Mouse (Mus musculus): Measurements from ENCODE around the gene Slc13a2. TPM values are rescaled to one million over a fixed set of nuclear protein-coding genes. Genes with fewer than 3 reads are reported as not detected.
A peak's percentile ranks its signal among the peaks of the same experiment; 100 is the strongest.

Gene Slc13a2
- polyA plus RNA-seq, 1 experiment from 2014 or later, result not detected

DNA sequence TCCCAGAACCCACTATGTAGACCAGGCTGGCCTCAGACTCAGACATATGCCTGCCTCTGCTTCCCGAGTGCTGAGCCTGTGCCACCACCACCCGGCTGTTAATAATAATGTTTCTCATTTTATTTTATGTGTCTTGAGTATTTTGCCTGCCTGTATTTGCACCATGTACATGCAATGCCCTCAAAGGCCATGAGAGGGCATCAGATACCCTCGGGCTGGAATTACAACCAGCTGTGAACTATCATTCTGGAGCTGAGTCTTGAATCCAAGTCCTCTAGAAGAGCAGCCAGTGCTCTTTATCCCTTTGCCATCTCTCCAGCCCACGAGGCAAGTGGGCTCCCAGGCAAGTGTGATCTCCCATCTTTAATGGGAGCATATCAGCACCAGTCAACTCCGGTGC, 33.3 kb upstream of the Slc13a2 start:
- H3K4me1 ChIP-seq (replicated peaks), result no peaks in the 10 kb centered on the region
- H3K27ac ChIP-seq, result no peak overlapping the region
- H3K27me3 ChIP-seq (ENCODE audit: insufficient read depth, poor library complexity, severe bottlenecking), result 0 out of 2 replicates have a peak, but pooled peaks cover 1% of the 10 kb centered on the region
- H3K9me3 ChIP-seq, result no peaks in the 10 kb centered on the region
- peak; percentile 48 for DNase-seq (ENCODE audit: low spot score)
- H3K4me3 ChIP-seq, result no peak overlapping the region
- no peaks in the 10 kb centered on the region for H3K36me3 ChIP-seq
- 52% methylated on average over 5 of the region's 5 CpGs for WGBS

DNA sequence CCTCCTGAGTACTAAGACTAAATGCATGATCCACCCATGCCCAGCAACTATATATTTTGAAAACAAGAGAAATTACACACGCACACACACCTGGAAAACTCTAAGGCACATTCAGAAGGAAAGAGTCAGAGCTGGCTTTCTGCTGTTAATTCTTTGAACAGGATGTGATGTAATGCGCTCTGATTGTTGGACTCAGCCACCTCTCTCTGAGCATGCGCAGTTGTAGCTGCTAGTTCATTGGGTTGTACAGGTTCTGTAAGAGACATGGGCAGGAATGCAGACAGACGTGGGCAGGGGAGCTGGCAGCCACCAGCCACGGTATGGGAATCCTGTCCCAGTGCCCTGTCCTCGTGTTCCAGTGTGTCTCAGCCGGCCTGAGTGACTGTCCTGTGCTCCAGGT, 32.3 kb upstream of the Slc13a2 start:
- 0 out of 2 replicates have a peak, but pooled peaks cover 3% of the 10 kb centered on the region for H3K27me3 ChIP-seq (ENCODE audit: insufficient read depth, poor library complexity, severe bottlenecking)
- no peaks in the 10 kb centered on the region for H3K4me1 ChIP-seq (replicated peaks)
- WGBS, result 68% methylated on average over 7 of the region's 7 CpGs
- DNase-seq (ENCODE audit: low spot score), result no peak
- no peaks in the 10 kb centered on the region for H3K9me3 ChIP-seq
- no peak overlapping the region for H3K27ac ChIP-seq
- H3K36me3 ChIP-seq, result no peaks in the 10 kb centered on the region
- no peak overlapping the region for H3K4me3 ChIP-seq

DNA sequence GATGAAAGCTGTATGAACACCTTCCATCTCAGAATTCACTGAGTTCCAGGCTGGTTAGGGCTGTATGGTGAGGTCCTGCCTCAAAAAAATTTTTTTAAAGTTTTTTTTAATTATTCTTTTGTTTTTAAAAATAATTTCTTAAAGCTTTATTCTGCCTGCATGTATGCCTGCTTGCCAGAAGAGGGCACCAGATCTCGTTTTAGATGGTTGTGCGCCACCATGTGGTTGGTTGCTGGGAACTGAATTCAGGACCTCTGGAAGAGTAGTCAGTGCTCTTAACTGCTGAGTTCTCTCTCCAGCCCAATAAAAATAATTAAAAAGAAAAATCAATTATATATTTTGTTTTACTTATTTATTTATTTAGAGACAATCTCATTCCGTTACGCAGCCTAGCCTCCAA, 31.7 kb upstream of the Slc13a2 start:
- Histone ChIP-seq H3K9me3 (no peaks in the 10 kb centered on the region), H3K27ac (no peak overlapping the region), H3K27me3 (ENCODE audit: insufficient read depth, poor library complexity, severe bottlenecking) (0 out of 2 replicates have a peak, but pooled peaks cover 3% of the 10 kb centered on the region), H3K4me1 (replicated peaks) (no peaks in the 10 kb centered on the region), H3K36me3 (no peaks in the 10 kb centered on the region), H3K4me3 (no peak overlapping the region)
- WGBS, result 7% methylated on average over 4 of the region's 4 CpGs
- DNase-seq (ENCODE audit: low spot score), result peak; percentile 59

DNA sequence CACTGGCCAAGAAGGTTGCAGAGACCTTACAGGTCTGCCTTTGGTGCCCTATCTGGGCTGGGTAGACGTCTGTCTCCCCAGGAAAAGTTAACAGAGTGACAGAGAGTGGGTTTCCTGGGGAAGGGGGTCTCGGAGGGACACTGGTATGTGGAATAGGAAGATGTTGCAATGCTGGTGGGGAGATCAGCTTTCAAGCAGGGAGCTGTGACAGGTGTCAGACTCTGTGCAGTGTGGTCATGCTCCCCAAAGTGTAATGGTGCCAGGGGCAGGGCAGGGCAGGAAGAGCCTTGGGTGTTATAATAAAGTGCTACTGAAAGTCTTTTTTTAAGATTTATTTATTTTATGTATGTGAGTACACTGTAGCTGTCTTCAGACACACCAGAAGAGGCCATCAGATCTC, 28.3 kb upstream of the Slc13a2 start:
- 56% methylated on average over 2 of the region's 2 CpGs for WGBS
- no peaks in the 10 kb centered on the region for H3K9me3 ChIP-seq
- DNase-seq (ENCODE audit: low spot score), result no peak

DNA sequence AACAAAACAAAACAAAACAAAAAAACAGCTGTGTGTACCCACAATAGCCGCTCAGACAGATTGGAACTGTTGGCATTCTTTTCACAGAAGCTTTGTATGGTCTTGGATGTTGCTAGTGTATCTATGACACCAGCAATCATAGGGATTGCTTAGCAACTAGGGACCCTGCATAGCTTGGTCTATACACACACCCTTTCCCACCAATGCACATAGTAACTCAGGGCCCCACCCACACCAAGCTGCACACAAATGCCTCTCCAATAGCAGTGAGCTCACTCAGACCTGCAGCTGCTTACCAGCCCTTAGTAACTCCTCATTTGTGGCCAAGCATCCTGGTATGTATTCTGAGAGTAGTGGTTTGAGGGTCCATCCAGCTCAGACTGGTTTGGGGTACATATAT, 26.2 kb upstream of the Slc13a2 start:
- 89% methylated on average over 1 of the region's 1 CpGs for WGBS
- no peak overlapping the region for H3K27ac ChIP-seq
- no peaks in the 10 kb centered on the region for H3K4me1 ChIP-seq (replicated peaks)
- H3K27me3 ChIP-seq (ENCODE audit: insufficient read depth, poor library complexity, severe bottlenecking), result 0 out of 2 replicates have a peak, but pooled peaks cover 3% of the 10 kb centered on the region
- no peaks in the 10 kb centered on the region for H3K9me3 ChIP-seq
- DNase-seq (ENCODE audit: low spot score), result no peak
- no peaks in the 10 kb centered on the region for H3K36me3 ChIP-seq
- H3K4me3 ChIP-seq, result no peak overlapping the region

More for the DNA sequence above, 28.3 kb upstream of the Slc13a2 start:
- Histone ChIP-seq H3K27ac (no peak overlapping the region), H3K4me1 (replicated peaks) (no peaks in the 10 kb centered on the region), H3K4me3 (no peak overlapping the region), H3K36me3 (no peaks in the 10 kb centered on the region), H3K27me3 (ENCODE audit: insufficient read depth, poor library complexity, severe bottlenecking) (0 out of 2 replicates have a peak, but pooled peaks cover 3% of the 10 kb centered on the region)

DNA sequence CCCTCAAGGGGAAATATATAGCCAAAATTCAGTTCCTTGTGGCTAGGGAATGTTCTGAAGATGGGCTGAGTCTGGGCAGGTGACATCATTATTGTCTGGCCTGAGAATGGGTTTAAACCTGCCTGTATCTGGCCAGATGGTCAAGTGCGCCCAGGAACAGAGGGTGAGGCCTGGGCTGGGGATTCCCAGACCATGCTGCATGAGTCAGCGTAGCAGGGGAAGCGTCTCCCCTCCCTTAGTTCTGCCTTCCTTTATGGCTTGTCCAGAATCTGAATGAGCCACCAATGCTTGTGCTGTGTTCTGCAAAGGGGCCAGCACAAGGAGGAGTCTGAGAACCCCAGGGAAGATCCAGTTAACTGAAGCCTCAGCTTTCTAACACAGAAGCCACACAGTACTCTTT, 25.2 kb upstream of the Slc13a2 start:
- Histone ChIP-seq H3K36me3 (no peaks in the 10 kb centered on the region), H3K4me1 (replicated peaks) (no peaks in the 10 kb centered on the region), H3K4me3 (no peak overlapping the region), H3K27ac (no peak overlapping the region), H3K9me3 (no peaks in the 10 kb centered on the region), H3K27me3 (ENCODE audit: insufficient read depth, poor library complexity, severe bottlenecking) (0 out of 2 replicates have a peak, but pooled peaks cover 3% of the 10 kb centered on the region)
- WGBS, result 86% methylated on average over 3 of the region's 3 CpGs
- no peak for DNase-seq (ENCODE audit: low spot score)

DNA sequence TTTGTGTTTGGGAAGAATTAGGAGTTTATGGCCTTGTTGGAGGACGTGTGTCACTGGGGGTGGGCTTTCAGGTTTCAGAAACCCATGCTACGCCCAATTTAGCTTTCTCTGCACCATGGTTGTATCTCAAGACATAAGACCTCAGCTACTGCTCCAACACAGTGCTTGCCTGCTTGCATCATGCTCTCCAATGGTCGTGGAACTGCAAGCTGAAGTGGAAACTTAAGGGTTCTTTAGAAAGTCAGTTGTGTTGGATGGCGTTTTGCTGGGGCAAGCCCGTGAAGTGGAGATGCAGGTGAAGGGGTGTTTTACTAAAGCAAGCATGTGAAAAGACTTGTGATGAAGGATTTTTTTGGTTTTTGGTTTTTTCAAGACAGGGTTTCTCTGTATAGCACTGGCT, 21.1 kb upstream of the Slc13a2 start:
- Histone ChIP-seq H3K4me1 (replicated peaks) (no peaks in the 10 kb centered on the region), H3K27ac (no peak overlapping the region)
- WGBS, result 82% methylated on average over 5 of the region's 5 CpGs

DNA sequence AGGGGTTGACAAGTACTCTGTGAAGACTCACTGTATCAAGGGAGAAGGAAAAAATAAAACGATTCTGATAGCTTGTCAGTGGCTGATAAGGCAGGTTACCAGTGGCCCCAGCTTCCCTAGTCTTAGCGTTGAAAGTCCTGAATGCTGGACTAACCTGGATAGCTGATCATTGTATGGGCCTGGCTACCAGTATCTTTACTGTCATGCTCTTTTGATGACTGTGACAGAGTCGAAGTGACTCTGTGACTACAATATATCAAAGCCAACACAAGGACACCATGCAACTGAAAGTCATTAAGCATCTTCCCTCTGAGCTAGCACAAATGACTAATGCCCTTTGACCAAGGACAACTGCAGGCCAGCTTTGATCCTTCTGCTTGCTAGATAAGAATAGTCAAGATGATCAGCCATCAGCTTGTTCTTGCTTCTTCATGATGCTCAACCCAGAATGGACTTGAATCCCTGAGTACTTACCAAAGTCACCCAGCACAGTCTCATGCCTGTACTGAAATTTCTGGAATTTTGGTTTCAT, 16.4 kb upstream of the Slc13a2 start:
- Histone ChIP-seq H3K4me3 (no peak overlapping the region), H3K4me1 (replicated peaks) (peaks cover 10% of the 10 kb centered on the region), H3K9me3 (no peaks in the 10 kb centered on the region), H3K27me3 (ENCODE audit: insufficient read depth, poor library complexity, severe bottlenecking) (0 out of 2 replicates have a peak, but pooled peaks cover under 1% of the 10 kb centered on the region), H3K36me3 (no peaks in the 10 kb centered on the region), H3K27ac (no peak overlapping the region)
- no peak for DNase-seq (ENCODE audit: low spot score)
- WGBS, result 83% methylated on average over 3 of the region's 3 CpGs

More for the DNA sequence above, 21.1 kb upstream of the Slc13a2 start:
- H3K36me3 ChIP-seq, result no peaks in the 10 kb centered on the region
- H3K4me3 ChIP-seq, result no peak overlapping the region
- DNase-seq (ENCODE audit: low spot score), result no peak
- no peaks in the 10 kb centered on the region for H3K9me3 ChIP-seq
- no peaks in the 10 kb centered on the region for H3K27me3 ChIP-seq (ENCODE audit: insufficient read depth, poor library complexity, severe bottlenecking)

DNA sequence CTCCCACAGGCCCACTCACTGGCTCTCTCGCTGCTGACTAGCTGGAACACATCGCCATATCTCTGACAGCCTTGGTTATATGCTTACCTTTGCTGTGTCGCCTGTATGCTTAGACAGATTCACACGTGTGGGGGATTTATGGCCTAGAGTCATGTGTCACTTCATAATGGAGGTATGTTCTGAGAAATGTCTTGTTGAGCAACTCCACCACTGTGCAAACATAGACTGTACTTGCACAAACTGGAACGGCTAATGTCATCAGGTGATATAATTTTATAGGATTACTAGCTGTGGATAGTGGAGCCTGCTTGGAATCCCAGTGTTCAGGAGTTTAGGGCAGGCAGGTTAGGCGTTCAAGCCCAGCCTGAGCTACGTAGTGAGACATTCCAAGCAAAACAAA, 15.2 kb upstream of the Slc13a2 start:
- Histone ChIP-seq H3K27ac (no peak overlapping the region), H3K9me3 (no peaks in the 10 kb centered on the region), H3K27me3 (ENCODE audit: insufficient read depth, poor library complexity, severe bottlenecking) (0 out of 2 replicates have a peak, but pooled peaks cover 5% of the 10 kb centered on the region), H3K36me3 (no peaks in the 10 kb centered on the region), H3K4me1 (replicated peaks) (peaks cover 10% of the 10 kb centered on the region), H3K4me3 (no peak overlapping the region)
- 95% methylated on average over 7 of the region's 7 CpGs for WGBS
- DNase-seq (ENCODE audit: low spot score), result no peak

DNA sequence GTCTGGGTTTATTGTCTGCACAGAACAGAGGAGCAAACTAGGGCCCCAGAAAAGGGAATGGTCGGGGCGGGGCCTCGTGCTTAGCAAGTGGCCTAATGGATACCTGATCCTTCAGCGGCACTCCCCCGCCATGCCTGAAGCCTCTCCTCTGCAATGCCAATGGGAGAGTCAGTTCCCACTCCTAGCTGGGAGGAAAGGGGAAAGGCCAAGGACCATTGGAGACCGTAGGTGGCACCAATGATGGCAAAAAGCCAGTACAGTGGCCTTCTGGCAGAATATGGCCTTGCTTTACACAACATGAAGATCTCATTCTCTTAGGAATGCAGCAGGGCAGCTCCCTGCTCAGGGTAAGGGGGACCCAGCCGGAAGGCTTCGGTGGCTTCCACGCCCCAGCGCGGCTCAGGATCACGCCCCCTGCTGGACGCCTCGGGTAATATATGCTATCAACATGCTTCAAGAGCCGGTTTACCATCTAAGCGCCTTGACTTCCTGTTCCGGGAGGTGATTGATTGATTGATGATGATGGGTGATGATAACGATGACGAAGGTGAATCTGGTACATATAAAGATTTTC, 13.8 kb upstream of the Slc13a2 start:
- Histone ChIP-seq H3K4me1 (replicated peaks) (peaks cover 10% of the 10 kb centered on the region), H3K27ac (peak overlapping the region; percentile 69)

DNA sequence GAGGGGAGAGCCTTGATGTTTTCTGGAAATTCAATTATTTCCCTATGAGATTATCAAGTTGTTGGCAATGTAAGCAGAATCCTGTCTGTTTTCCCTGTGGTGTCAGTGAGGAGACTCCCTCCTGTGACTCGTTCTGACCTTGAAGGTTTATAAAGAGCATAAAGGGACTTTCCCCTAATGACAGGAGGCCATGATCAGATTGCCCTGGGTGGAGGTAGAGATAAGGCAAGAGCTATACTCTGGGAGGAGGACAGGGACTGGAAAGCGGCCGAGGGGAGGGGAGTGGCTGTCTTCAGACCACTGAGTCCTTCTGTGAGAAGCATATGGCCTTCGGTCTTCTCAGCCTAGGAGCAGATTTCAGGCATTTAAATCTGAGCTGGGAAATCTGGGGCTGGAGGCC, 12.0 kb upstream of the Slc13a2 start:
- WGBS, result 82% methylated on average over 4 of the region's 4 CpGs
- Histone ChIP-seq H3K27ac (no peak overlapping the region), H3K4me1 (replicated peaks) (peaks cover 10% of the 10 kb centered on the region), H3K9me3 (no peaks in the 10 kb centered on the region), H3K27me3 (ENCODE audit: insufficient read depth, poor library complexity, severe bottlenecking) (0 out of 2 replicates have a peak, but pooled peaks cover 5% of the 10 kb centered on the region), H3K36me3 (no peaks in the 10 kb centered on the region), H3K4me3 (no peak overlapping the region)
- no peak for DNase-seq (ENCODE audit: low spot score)

More for the DNA sequence above, 13.8 kb upstream of the Slc13a2 start:
- Histone ChIP-seq H3K4me3 (peak overlapping the region; percentile 31), H3K27me3 (ENCODE audit: insufficient read depth, poor library complexity, severe bottlenecking) (0 out of 2 replicates have a peak, but pooled peaks cover 5% of the 10 kb centered on the region), H3K36me3 (no peaks in the 10 kb centered on the region), H3K9me3 (no peaks in the 10 kb centered on the region)
- peak; percentile 80 for DNase-seq (ENCODE audit: low spot score)
- 7% methylated on average over 19 of the region's 19 CpGs for WGBS

DNA sequence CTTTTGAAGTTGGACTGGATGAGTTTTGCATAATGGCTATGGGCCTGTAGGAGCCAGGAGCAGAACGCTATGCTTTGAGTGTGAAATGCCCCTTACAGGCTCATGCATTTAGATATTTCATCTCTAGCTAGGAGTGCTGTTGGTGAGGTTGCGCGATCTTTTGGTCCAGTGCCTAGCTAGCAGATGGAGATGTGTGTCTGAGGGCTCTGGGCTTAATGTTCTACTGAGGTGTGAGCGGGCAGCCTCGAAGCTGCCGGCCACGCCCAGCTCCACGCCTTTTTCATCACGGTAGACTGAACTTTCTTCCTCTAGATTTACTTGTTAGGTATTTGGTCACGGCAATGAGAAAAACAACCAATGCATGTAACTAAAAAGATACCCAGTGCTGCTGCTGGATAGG, 9.2 kb upstream of the Slc13a2 start:
- Histone ChIP-seq H3K9me3 (no peaks in the 10 kb centered on the region), H3K36me3 (no peaks in the 10 kb centered on the region), H3K4me3 (no peak overlapping the region), H3K27me3 (ENCODE audit: insufficient read depth, poor library complexity, severe bottlenecking) (0 out of 2 replicates have a peak, but pooled peaks cover 5% of the 10 kb centered on the region), H3K4me1 (replicated peaks) (peaks cover 8% of the 10 kb centered on the region), H3K27ac (no peak overlapping the region)
- DNase-seq (ENCODE audit: low spot score), result no peak
- 89% methylated on average over 10 of the region's 10 CpGs for WGBS

DNA sequence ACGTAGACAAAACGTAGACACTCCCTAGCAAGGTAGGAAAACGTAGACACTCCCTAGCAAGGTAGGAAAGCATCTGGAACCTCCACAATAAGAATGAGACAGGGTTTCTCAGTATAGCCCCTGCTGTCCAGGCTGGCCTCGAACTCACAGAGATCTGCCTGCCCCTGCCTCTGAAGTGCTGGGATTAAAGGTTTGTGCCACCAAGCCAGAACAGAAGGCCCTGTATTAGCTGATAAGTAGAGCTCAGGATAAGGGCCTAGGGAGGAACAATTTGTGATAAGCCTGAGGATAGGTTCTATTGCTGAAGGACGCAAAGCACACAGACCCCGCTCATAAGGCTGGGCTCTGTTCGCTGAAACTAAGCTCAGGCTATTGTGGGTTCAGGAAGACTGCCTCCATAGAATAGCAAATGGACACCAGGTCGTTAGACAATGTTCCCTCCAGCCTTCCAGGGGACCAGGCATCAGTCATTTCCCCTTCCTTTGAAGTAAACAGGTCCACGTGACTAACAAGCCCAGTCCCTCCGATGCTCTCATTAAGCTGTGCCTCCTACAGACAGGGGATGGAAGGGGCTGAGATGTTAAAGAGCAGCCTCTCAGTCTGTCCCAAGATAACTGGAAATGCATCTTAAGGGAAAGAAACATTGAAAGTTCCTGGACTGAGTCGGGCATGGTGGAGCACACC, 8.3 kb upstream of the Slc13a2 start:
- H3K4me1 ChIP-seq (replicated peaks), result no peaks in the 10 kb centered on the region
- no peak overlapping the region for H3K4me3 ChIP-seq
- no peak for DNase-seq (ENCODE audit: low spot score)
- WGBS, result 57% methylated on average over 11 of the region's 11 CpGs
- no peaks in the 10 kb centered on the region for H3K9me3 ChIP-seq
- H3K36me3 ChIP-seq, result no peaks in the 10 kb centered on the region
- H3K27ac ChIP-seq, result no peak overlapping the region
- H3K27me3 ChIP-seq (ENCODE audit: insufficient read depth, poor library complexity, severe bottlenecking), result 0 out of 2 replicates have a peak, but pooled peaks cover 5% of the 10 kb centered on the region

All from hindbrain, embryonic 10.5 days (tissue).